Mouse (Mus musculus) thymus, adult 2 months (tissue): ENCODE data around the gene Cep164.

ENCODE experiments used
- CTCF ChIP-seq: fragments of 200-500 bp; IDR thresholded peaks from 2 replicates; pipeline ENCODE4 v1.5.1; 2012; ENCODE audit warnings: mild to moderate bottlenecking, control low read depth, low read length, moderate library complexity, borderline replicate concordance; ENCODE audit not compliant: control insufficient read depth, poor library complexity, insufficient read depth; ENCODE audit errors: extremely low read depth
- POLR2A ChIP-seq: fragments of 200-500 bp; IDR thresholded peaks from 2 replicates; pipeline ENCODE4 v1.6.1; 2012; ENCODE audit warnings: mild to moderate bottlenecking, low read length, control low read depth, moderate library complexity; ENCODE audit not compliant: control insufficient read depth, poor library complexity, insufficient read depth; ENCODE audit errors: extremely low read depth

- TF ChIP-seq CTCF (no peak), POLR2A (no peak)
Observed at GRCm38 (mm10) chr9:45807337-45807736, 21.2 kb downstream of the Cep164 start.
